Mouse (Mus musculus) G1E (cell line): ENCODE measurements around the gene Ppp2r5b.

Experiments
- CTCF ChIP-seq: IDR thresholded peaks from 2 replicates; pipeline ENCODE4 v1.5.1; 2012; ENCODE audit warnings: low read depth, low read length, inconsistent platforms, mixed read lengths
- GATA1 ChIP-seq: IDR thresholded peaks from 2 replicates; pipeline ENCODE4 v1.6.1; 2012; ENCODE audit warnings: borderline replicate concordance, low read length, inconsistent platforms, mixed read lengths
- POLR2AphosphoS5 ChIP-seq: IDR thresholded peaks from 2 replicates; pipeline ENCODE4 v1.6.1; 2012; ENCODE audit warnings: low read depth, low read length, inconsistent platforms; ENCODE audit not compliant: insufficient replicate concordance
- TAL1 ChIP-seq: conservative IDR thresholded peaks from 2 replicates; pipeline ENCODE4 v1.6.1; 2012; ENCODE audit warnings: low read depth, low read length, inconsistent platforms, mixed read lengths

GRCm38 (mm10) chr19:6275740-6276389 is 40.2 kb upstream of the Ppp2r5b start:
- TF ChIP-seq POLR2AphosphoS5 (no peak), CTCF (no peak), TAL1 (no peak), GATA1 (no peak)
